Mouse (Mus musculus) heart, postnatal 0 days (tissue): ENCODE measurements at regions not wholly inside any gene's neighbourhood (a gene's known extent, or its start where the extent isn't known, plus 50 kb on each side); places are given as distances from the start of the nearest gene placed in this dataset.

Source experiments
- CTCF ChIP-seq: IDR thresholded peaks from 2 replicates; pipeline ENCODE4 v1.5.1; 2016; ENCODE audit warnings: antibody characterized with exemption, control low read depth, low read depth
- EP300 ChIP-seq: IDR thresholded peaks from 2 replicates; pipeline ENCODE4 v1.6.1; 2016; ENCODE audit warnings: antibody characterized with exemption, low read depth

- no peak for TF ChIP-seq CTCF
- no peak for TF ChIP-seq EP300
Measured at GRCm38 (mm10) chr8:7691355-7691996, 969.6 kb downstream of the Efnb2 start.
